19 mouse cellular contexts compared by ENCODE assay signal in genomic region chr4:35031141-35031540, GRCm38 (mm10).
A peak's percentile ranks its signal among the peaks of the same experiment; 100 is the strongest.
DNase-seq lines count a peak whose midpoint lies in the region; ATAC-seq lines count a peak whose summit lies in the region.
"Had no signal": no experiment of that assay in that cellular context is flagged by ENCODE, and none has a peak within 500 bp of the region (broad histone marks: within the 10 kb centered on the region; RNA-seq: fewer than 3 reads in every experiment).

No protein-coding gene starts in this region.

- no peaks in the 10 kb centered on the region for H3K4me1 ChIP-seq in forebrain, embryonic 14.5 days (ENCODE audit: control insufficient read depth, insufficient read depth, low read length)
- no peaks in the 10 kb centered on the region for H3K4me1 ChIP-seq in forebrain, embryonic 13.5 days
- H3K4me1 ChIP-seq: midbrain, embryonic 15.5 days had no signal

- no peak overlapping the region for H3K27ac ChIP-seq in forebrain, embryonic 14.5 days (ENCODE audit: low read depth, low read length)
- no peak overlapping the region for H3K27ac ChIP-seq in forebrain, embryonic 13.5 days
- H3K27ac ChIP-seq: embryonic facial prominence, embryonic 13.5 days; heart, embryonic 10.5 days; limb, embryonic 12.5 days; liver, embryonic 14.5 days; midbrain, embryonic 15.5 days; stomach, postnatal 0 days had no signal

- H3K27me3 ChIP-seq in forebrain, embryonic 14.5 days (replicated peaks; ENCODE audit: control insufficient read depth, insufficient read depth, low read length) = no peaks in the 10 kb centered on the region
- H3K27me3 ChIP-seq in forebrain, embryonic 13.5 days = no peaks in the 10 kb centered on the region
- H3K27me3 ChIP-seq: embryonic facial prominence, embryonic 13.5 days; limb, embryonic 12.5 days; midbrain, embryonic 15.5 days had no signal

- WGBS in forebrain, embryonic 14.5 days = 74% methylated on average over 5 of the region's 5 CpGs
- WGBS in forebrain, embryonic 13.5 days = 83% methylated on average over 5 of the region's 5 CpGs

- H3K9ac ChIP-seq in forebrain, embryonic 14.5 days (ENCODE audit: low read length) = no peak overlapping the region
- H3K9ac ChIP-seq in forebrain, embryonic 13.5 days = no peak overlapping the region
- H3K9ac ChIP-seq: embryonic facial prominence, embryonic 13.5 days; limb, embryonic 12.5 days; liver, embryonic 14.5 days; midbrain, embryonic 15.5 days had no signal

- no peak overlapping the region for H3K4me2 ChIP-seq in forebrain, embryonic 14.5 days (ENCODE audit: low read length)
- H3K4me2 ChIP-seq in forebrain, embryonic 13.5 days = no peak overlapping the region
- H3K4me2 ChIP-seq: embryonic facial prominence, embryonic 13.5 days; limb, embryonic 12.5 days; midbrain, embryonic 15.5 days had no signal

- no peak for ATAC-seq in forebrain, embryonic 14.5 days
- ATAC-seq in forebrain, embryonic 13.5 days = no peak
- ATAC-seq: inflammation-experienced regulatory T-cells, adult 6 months; midbrain, embryonic 15.5 days had no signal

- no peaks in the 10 kb centered on the region for H3K36me3 ChIP-seq in forebrain, embryonic 14.5 days (ENCODE audit: control insufficient read depth, insufficient read depth, low read length)
- H3K36me3 ChIP-seq in forebrain, embryonic 13.5 days (ENCODE audit: poor library complexity, severe bottlenecking) = no peaks in the 10 kb centered on the region
- H3K36me3 ChIP-seq: embryonic facial prominence, embryonic 13.5 days; heart, embryonic 10.5 days; limb, embryonic 12.5 days; midbrain, embryonic 15.5 days had no signal

- peak; percentile 33 to 70 for DNase-seq in adrenal gland, adult (ENCODE audit: inconsistent age in 2 of 2, low spot score in 1 of 2)
- no peak for DNase-seq in adrenal gland, postnatal 25 days
- DNase-seq in forebrain, embryonic 14.5 days (ENCODE audit: low spot score) = peak; percentile 12
- peak; percentile 13 for DNase-seq in layer of hippocampus, adult 11-12 months (ENCODE audit: low spot score)
- DNase-seq in layer of hippocampus, adult 9-11 months = no peak
- DNase-seq in right cerebral cortex, postnatal 10 days (ENCODE audit: low spot score in 2 of 2) = peak; percentile 30 to 43
- DNase-seq in right cerebral cortex, postnatal 4 days = no peak
- DNase-seq: cerebellum, adult 11-12 months; kidney, adult 8-10 months; kidney, postnatal 36 days; retina, postnatal 1 day had no signal

- no peak overlapping the region for H3K4me3 ChIP-seq in forebrain, embryonic 14.5 days (ENCODE audit: low read depth, low read length)
- H3K4me3 ChIP-seq in forebrain, embryonic 13.5 days = no peak overlapping the region
- H3K4me3 ChIP-seq: embryonic facial prominence, embryonic 13.5 days; heart, embryonic 10.5 days; limb, embryonic 12.5 days; midbrain, embryonic 15.5 days had no signal

- H3K9me3 ChIP-seq in forebrain, embryonic 14.5 days (replicated peaks; ENCODE audit: control insufficient read depth, low read length) = no peaks in the 10 kb centered on the region
- no peaks in the 10 kb centered on the region for H3K9me3 ChIP-seq in forebrain, embryonic 13.5 days (replicated peaks)
- H3K9me3 ChIP-seq: heart, embryonic 10.5 days; midbrain, embryonic 15.5 days had no signal

Comparison
In these comparisons a context has a peak if more than half of its experiments do, and no peak if none do; other contexts are left out.
1. DNase-seq: peak in adrenal gland, adult (2 of 2), forebrain, embryonic 14.5 days (single experiment), layer of hippocampus, adult 11-12 months (single experiment) and right cerebral cortex, postnatal 10 days (2 of 2); none in adrenal gland, postnatal 25 days (single experiment), layer of hippocampus, adult 9-11 months (single experiment) and right cerebral cortex, postnatal 4 days (single experiment).